Mouse (Mus musculus) limb, embryonic 11.5 days (tissue): ENCODE measurements at regions not wholly inside any gene's neighbourhood (a gene's known extent, or its start where the extent isn't known, plus 50 kb on each side); places are given as distances from the start of the nearest gene placed in this dataset.

ENCODE experiments used
- ATAC-seq: fragments of 200-750 bp; cut with Nextera tagmentation; 2 replicates; pipeline ENCODE4 v1.8.0; 2017; ENCODE audit warnings: low read depth; ENCODE audit not compliant: insufficient number of reproducible peaks, low FRiP score, low TSS enrichment
- DNase-seq: peaks from one replicate; pipeline ENCODE4 v3.0.0-alpha.2; 2015; ENCODE audit warnings: low spot score
- H3K27ac ChIP-seq: fragments of 300-500 bp; sonication (generic); replicated peaks from 2 replicates; pipeline ENCODE4 v1.5.1; 2014; ENCODE audit warnings: low read depth, mild to moderate bottlenecking, low read length
- H3K27me3 ChIP-seq: fragments of 300-500 bp; sonication (generic); 2 replicates; pipeline ENCODE4 v1.6.1; 2014; ENCODE audit warnings: mild to moderate bottlenecking, low read length, mixed read lengths; ENCODE audit not compliant: control insufficient read depth, insufficient read depth
- H3K36me3 ChIP-seq: fragments of 300-500 bp; sonication (generic); 2 replicates; pipeline ENCODE4 v1.6.1; 2014; ENCODE audit warnings: mild to moderate bottlenecking, low read length, moderate library complexity, mixed read lengths; ENCODE audit not compliant: control insufficient read depth, insufficient read depth
- H3K4me1 ChIP-seq: fragments of 300-500 bp; sonication (generic); 2 replicates; pipeline ENCODE4 v1.6.1; 2014; ENCODE audit warnings: low read length, mixed read lengths; ENCODE audit not compliant: control insufficient read depth, insufficient read depth
- H3K4me2 ChIP-seq: fragments of 300-500 bp; sonication (generic); 2 replicates; pipeline ENCODE4 v1.6.1; 2014; ENCODE audit warnings: low read depth, mild to moderate bottlenecking, moderate library complexity; ENCODE audit not compliant: severe bottlenecking
- H3K4me3 ChIP-seq: fragments of 300-500 bp; sonication (generic); 2 replicates; pipeline ENCODE4 v1.5.1; 2014; ENCODE audit warnings: low read depth, low read length
- H3K9ac ChIP-seq: fragments of 300-500 bp; sonication (generic); 2 replicates; pipeline ENCODE4 v1.6.1; 2014; ENCODE audit warnings: mild to moderate bottlenecking, low read length
- H3K9me3 ChIP-seq: fragments of 300-500 bp; sonication (generic); 2 replicates; pipeline ENCODE4 v1.6.1; 2016; ENCODE audit warnings: low read length; ENCODE audit not compliant: control insufficient read depth
- WGBS: fragments of 180-500 bp; shearing (Covaris S2); extraction: QIAGEN DNeasy Blood & Tissue Kit; methylation state at CpG from one replicate; pipeline ENCODE4 v1.1.7; 2014; 5-methylcytosine and 5-hydroxymethylcytosine counted together

- Histone ChIP-seq H3K4me2 (no peak overlapping the region), H3K36me3 (no peaks in the 10 kb centered on the region), H3K9ac (no peak overlapping the region), H3K27me3 (no peaks in the 10 kb centered on the region), H3K27ac (no peak overlapping the region), H3K4me1 (no peaks in the 10 kb centered on the region), H3K4me3 (no peak overlapping the region), H3K9me3 (no peaks in the 10 kb centered on the region)
- DNase-seq (no peak), ATAC-seq (no peak)
- WGBS: 88% methylated on average over 2 of the region's 2 CpGs
Measured at GRCm38 (mm10) chr3:22815842-22816241, 739.4 kb downstream of the Tbl1xr1 start.

- Histone ChIP-seq H3K9ac (no peak overlapping the region), H3K36me3 (no peaks in the 10 kb centered on the region), H3K27me3 (no peaks in the 10 kb centered on the region), H3K9me3 (no peaks in the 10 kb centered on the region), H3K4me1 (no peaks in the 10 kb centered on the region), H3K27ac (no peak overlapping the region), H3K4me2 (no peak overlapping the region), H3K4me3 (no peak overlapping the region)
- ATAC-seq (no peak), DNase-seq (no peak)
- 86% methylated on average over 4 of the region's 4 CpGs for WGBS
Measured at GRCm38 (mm10) chr3:22826485-22826884, 750.0 kb downstream of the Tbl1xr1 start.

GRCm38 (mm10) chr3:22838986-22839385 lies 762.5 kb downstream of the Tbl1xr1 start:
- Histone ChIP-seq H3K9ac (no peak overlapping the region), H3K36me3 (no peaks in the 10 kb centered on the region), H3K4me1 (no peaks in the 10 kb centered on the region), H3K4me3 (no peak overlapping the region), H3K27ac (no peak overlapping the region), H3K4me2 (no peak overlapping the region), H3K9me3 (no peaks in the 10 kb centered on the region), H3K27me3 (no peaks in the 10 kb centered on the region)
- WGBS: 88% methylated on average over 4 of the region's 4 CpGs
- DNase-seq (no peak), ATAC-seq (no peak)

GRCm38 (mm10) chr3:22850474-22850873 lies 774.0 kb downstream of the Tbl1xr1 start:
- no peak overlapping the region for H3K27ac ChIP-seq
- no peaks in the 10 kb centered on the region for H3K4me1 ChIP-seq
- no peaks in the 10 kb centered on the region for H3K27me3 ChIP-seq
- ATAC-seq (no peak), DNase-seq (no peak)
- H3K9ac ChIP-seq: no peak overlapping the region
- H3K9me3 ChIP-seq: no peaks in the 10 kb centered on the region
- no peak overlapping the region for H3K4me3 ChIP-seq
- H3K36me3 ChIP-seq: no peaks in the 10 kb centered on the region
- no peak overlapping the region for H3K4me2 ChIP-seq

- Histone ChIP-seq H3K9me3 (no peaks in the 10 kb centered on the region), H3K9ac (no peak overlapping the region), H3K27me3 (no peaks in the 10 kb centered on the region), H3K4me2 (no peak overlapping the region), H3K4me1 (no peaks in the 10 kb centered on the region), H3K4me3 (no peak overlapping the region), H3K36me3 (no peaks in the 10 kb centered on the region), H3K27ac (no peak overlapping the region)
- ATAC-seq (no peak), DNase-seq (no peak)
- WGBS: 89% methylated on average over 2 of the region's 2 CpGs
Measured at GRCm38 (mm10) chr3:22863595-22863994, 787.1 kb downstream of the Tbl1xr1 start.

- ATAC-seq: no peak
- no peak overlapping the region for H3K27ac ChIP-seq
- H3K36me3 ChIP-seq: no peaks in the 10 kb centered on the region
- no peaks in the 10 kb centered on the region for H3K4me1 ChIP-seq
- DNase-seq: no peak
- H3K4me3 ChIP-seq: no peak overlapping the region
- 94% methylated on average over 3 of the region's 3 CpGs for WGBS
- H3K9ac ChIP-seq: no peak overlapping the region
- H3K9me3 ChIP-seq: no peaks in the 10 kb centered on the region
- H3K27me3 ChIP-seq: no peaks in the 10 kb centered on the region
- no peak overlapping the region for H3K4me2 ChIP-seq
Measured at GRCm38 (mm10) chr3:22877883-22878282, 801.4 kb downstream of the Tbl1xr1 start.

GRCm38 (mm10) chr3:22892735-22893134 lies 816.3 kb downstream of the Tbl1xr1 start:
- no peak for ATAC-seq
- Histone ChIP-seq H3K9me3 (no peaks in the 10 kb centered on the region), H3K27ac (no peak overlapping the region), H3K4me2 (no peak overlapping the region), H3K4me3 (no peak overlapping the region), H3K9ac (no peak overlapping the region), H3K4me1 (no peaks in the 10 kb centered on the region), H3K27me3 (no peaks in the 10 kb centered on the region), H3K36me3 (no peaks in the 10 kb centered on the region)
- 55% methylated on average over 1 of the region's 1 CpGs for WGBS
- no peak for DNase-seq

GRCm38 (mm10) chr3:22897651-22898050 lies 821.2 kb downstream of the Tbl1xr1 start:
- H3K4me2 ChIP-seq: no peak overlapping the region
- H3K36me3 ChIP-seq: no peaks in the 10 kb centered on the region
- H3K4me1 ChIP-seq: no peaks in the 10 kb centered on the region
- ATAC-seq (0 out of 2 replicates have a peak, but pooled peaks have one; percentile 39), DNase-seq (no peak)
- no peaks in the 10 kb centered on the region for H3K27me3 ChIP-seq
- no peak overlapping the region for H3K4me3 ChIP-seq
- no peaks in the 10 kb centered on the region for H3K9me3 ChIP-seq
- whole genome bisulfite sequencing: 72% methylated on average over 2 of the region's 2 CpGs
- no peak overlapping the region for H3K27ac ChIP-seq
- no peak overlapping the region for H3K9ac ChIP-seq

GRCm38 (mm10) chr3:22900966-22901365 lies 824.5 kb downstream of the Tbl1xr1 start:
- DNase-seq: no peak
- no peak overlapping the region for H3K27ac ChIP-seq
- no peak overlapping the region for H3K4me2 ChIP-seq
- H3K9ac ChIP-seq: no peak overlapping the region
- no peaks in the 10 kb centered on the region for H3K27me3 ChIP-seq
- WGBS: 93% methylated on average over 10 of the region's 10 CpGs
- H3K9me3 ChIP-seq: no peaks in the 10 kb centered on the region
- H3K36me3 ChIP-seq: no peaks in the 10 kb centered on the region
- ATAC-seq: no peak
- H3K4me3 ChIP-seq: no peak overlapping the region
- no peaks in the 10 kb centered on the region for H3K4me1 ChIP-seq
